Mouse (Mus musculus) forebrain, postnatal 0 days (tissue): Measurements from ENCODE around the gene Elf2. TPM values are rescaled to one million over a fixed set of nuclear protein-coding genes. Genes with fewer than 3 reads are reported as not detected.
"Not testable (repeated sequence)": the region's sequence is repeated elsewhere in the genome, so short reads cannot be mapped to it uniquely, and the experiment has no call there.

Experiments
- ATAC-seq: fragments of 200-750 bp; cut with Nextera tagmentation; 2 replicates; pipeline ENCODE4 v1.8.0; 2017; ENCODE audit warnings: mild to moderate bottlenecking, moderate library complexity
- DNase-seq: peaks from one replicate; pipeline ENCODE4 v3.0.0-alpha.2; 2015
- H3K27ac ChIP-seq: fragments of 300-500 bp; sonication (generic); 2 replicates; pipeline ENCODE4 v1.5.1; 2014; ENCODE audit warnings: low read depth, mild to moderate bottlenecking, antibody characterized with exemption, low read length, moderate library complexity, mixed read lengths
- H3K27me3 ChIP-seq: fragments of 300-500 bp; sonication (generic); 2 replicates; pipeline ENCODE4 v1.6.1; 2014; ENCODE audit warnings: mild to moderate bottlenecking, low read length, mixed read lengths; ENCODE audit not compliant: insufficient read depth
- H3K36me3 ChIP-seq: fragments of 300-500 bp; sonication (generic); 2 replicates; pipeline ENCODE4 v1.6.1; 2014; ENCODE audit warnings: mild to moderate bottlenecking, moderate library complexity; ENCODE audit not compliant: insufficient read depth
- H3K4me1 ChIP-seq: fragments of 300-500 bp; sonication (generic); 2 replicates; pipeline ENCODE4 v1.6.1; 2014; ENCODE audit warnings: antibody characterized with exemption; ENCODE audit not compliant: insufficient read depth
- H3K4me2 ChIP-seq: fragments of 300-500 bp; sonication (generic); 2 replicates; pipeline ENCODE4 v1.6.1; 2014; ENCODE audit warnings: low read depth, mild to moderate bottlenecking, moderate library complexity
- H3K4me3 ChIP-seq: fragments of 300-500 bp; sonication (generic); 2 replicates; pipeline ENCODE4 v1.5.1; 2014; ENCODE audit warnings: low read depth, low read length, mixed read lengths
- H3K9ac ChIP-seq: fragments of 300-500 bp; sonication (generic); 2 replicates; pipeline ENCODE4 v1.6.1; 2014; ENCODE audit warnings: mild to moderate bottlenecking
- H3K9me3 ChIP-seq: fragments of 300-500 bp; sonication (generic); 2 replicates; pipeline ENCODE4 v1.6.1; 2016; ENCODE audit warnings: low read length
- CTCF ChIP-seq: sonication (generic); IDR thresholded peaks from 2 replicates; pipeline ENCODE4 v1.5.1; 2016; ENCODE audit warnings: antibody characterized with exemption, control low read depth, low read depth
- WGBS: fragments of 180-500 bp; shearing (Covaris S2); extraction: QIAGEN DNeasy Blood & Tissue Kit; methylation state at CpG from one replicate; pipeline ENCODE4 v1.1.7; 2014; 5-methylcytosine and 5-hydroxymethylcytosine counted together
- polyA plus RNA-seq: library from polyadenylated mRNA; unstranded; fragments of >200 nt; fragmentation: Nextera tagmentation; extraction: Ambion mirVana; gene quantifications from 2 replicates; pipeline ENCODE4 v1.2.1, GENCODE M21; 2015
- total RNA-seq: library from RNA; depleted of rRNA; stranded (reverse); fragments of >200 nt; gene quantifications from 2 replicates; pipeline ENCODE4 v1.2.3, GENCODE M21; 2014

Elf2 gene
- total and polyA plus RNA-seq, 2 experiments from 2014 or later: 26.4 to 83.9 TPM

DNA sequence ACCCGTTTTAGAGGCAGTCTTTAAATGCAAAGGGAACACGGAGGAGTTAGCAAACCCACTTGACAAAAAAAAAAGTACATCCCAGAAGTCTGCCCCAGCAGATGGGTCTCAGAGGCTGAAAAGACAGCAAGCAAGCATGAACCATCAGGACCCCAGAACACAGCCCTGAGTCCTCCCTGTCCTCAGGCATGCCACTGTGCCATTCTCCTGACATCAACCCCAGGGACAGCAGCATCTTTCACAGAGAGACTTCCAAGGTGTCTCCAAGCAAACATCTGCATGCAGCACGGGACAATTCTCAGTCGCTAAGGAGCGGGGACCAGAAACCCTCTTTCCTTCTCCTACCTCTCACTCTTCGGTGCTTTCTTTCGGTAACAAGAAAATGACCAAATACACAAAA, 18.1 kb downstream of the Elf2 start:
- TF ChIP-seq CTCF: no peak
- H3K4me1 ChIP-seq: no peaks in the 10 kb centered on the region
- H3K9ac ChIP-seq: no peak overlapping the region
- peaks cover 4% of the 10 kb centered on the region; the same call in 1 of the 2 replicates for H3K36me3 ChIP-seq
- no peak overlapping the region for H3K4me2 ChIP-seq
- H3K27ac ChIP-seq: no peak overlapping the region
- H3K4me3 ChIP-seq: no peak overlapping the region
- no peak for DNase-seq
- no peak for ATAC-seq
- WGBS: 91% methylated on average over 7 of the region's 7 CpGs
- no peaks in the 10 kb centered on the region for H3K27me3 ChIP-seq
- no peaks in the 10 kb centered on the region for H3K9me3 ChIP-seq

DNA sequence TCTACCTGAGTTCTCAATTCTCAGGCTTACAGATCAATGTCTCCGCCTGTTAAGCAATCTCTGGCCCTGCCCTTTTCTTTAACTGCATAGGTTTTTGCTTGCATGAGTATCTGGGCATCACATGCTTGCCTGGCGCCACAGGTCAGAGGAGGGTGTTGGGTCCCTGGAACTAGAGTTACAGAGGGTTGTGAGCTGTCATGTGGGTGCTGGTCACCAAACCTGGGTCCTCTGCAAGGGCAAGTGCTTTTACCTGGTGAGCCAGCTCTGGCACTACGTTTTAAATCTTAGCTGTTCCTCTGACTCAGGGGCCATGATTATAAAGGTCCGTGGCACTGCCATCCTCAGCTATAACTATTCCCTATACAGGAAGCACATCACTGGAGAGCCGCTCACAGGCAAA, 19.3 kb downstream of the Elf2 start:
- ATAC-seq (no peak), DNase-seq (no peak)
- H3K9me3 ChIP-seq: no peaks in the 10 kb centered on the region
- no peaks in the 10 kb centered on the region for H3K4me1 ChIP-seq
- 96% methylated on average over 5 of the region's 5 CpGs for WGBS
- H3K4me3 ChIP-seq: no peak overlapping the region
- H3K9ac ChIP-seq: no peak overlapping the region
- peaks cover 9% of the 10 kb centered on the region; the same call in 1 of the 2 replicates for H3K36me3 ChIP-seq
- no peak overlapping the region for H3K27ac ChIP-seq
- H3K27me3 ChIP-seq: no peaks in the 10 kb centered on the region
- H3K4me2 ChIP-seq: no peak overlapping the region
- no peak for TF ChIP-seq CTCF

DNA sequence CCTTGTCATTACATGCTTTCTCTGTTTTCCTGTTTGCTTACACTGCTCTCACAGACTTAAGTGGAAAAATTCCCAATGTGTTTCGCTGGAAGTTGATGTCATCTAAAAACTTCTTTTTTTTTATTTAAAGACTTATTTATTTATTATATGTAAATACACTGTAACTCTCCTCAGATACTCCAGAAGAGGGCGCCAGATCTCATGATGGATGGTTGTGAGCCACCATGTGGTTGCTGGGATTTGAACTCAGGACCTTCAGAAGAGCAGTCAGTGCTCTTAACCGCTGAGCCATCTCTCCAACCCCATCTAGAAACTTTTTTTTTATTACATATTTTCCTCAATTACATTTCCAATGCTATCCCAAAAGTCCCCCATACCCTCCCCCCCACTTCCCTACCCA, 22.4 kb downstream of the Elf2 start:
- not testable (repeated sequence) for H3K4me2 ChIP-seq, H3K27me3 ChIP-seq, H3K9me3 ChIP-seq, H3K4me1 ChIP-seq, H3K9ac ChIP-seq, DNase-seq, ATAC-seq, H3K27ac ChIP-seq, H3K36me3 ChIP-seq, H3K4me3 ChIP-seq
- 89% methylated on average over 3 of the region's 3 CpGs for WGBS
- TF ChIP-seq CTCF: peak; percentile 14; the same call in 1 of the 2 replicates

DNA sequence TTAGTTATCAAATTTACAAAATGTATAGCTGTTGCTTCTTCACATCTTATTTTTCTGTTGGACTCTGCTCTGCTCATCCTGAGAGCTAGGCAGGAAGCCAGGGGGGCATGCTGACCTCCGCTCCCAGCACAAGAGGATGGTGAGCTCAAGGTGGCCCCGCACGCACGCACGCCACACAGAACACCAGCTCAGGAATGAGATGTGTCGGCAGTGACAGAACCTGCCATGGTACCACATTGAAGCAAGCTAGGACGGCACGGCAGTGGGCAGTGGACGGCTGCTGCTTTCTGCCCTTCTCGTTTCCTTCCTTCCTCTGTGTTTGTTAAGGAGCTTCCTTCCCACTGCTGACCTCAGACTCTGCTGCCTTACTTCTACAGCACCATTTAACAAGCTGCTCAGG, 23.6 kb downstream of the Elf2 start:
- 86% methylated on average over 10 of the region's 10 CpGs for WGBS
- H3K4me3 ChIP-seq: no peak overlapping the region
- no peaks in the 10 kb centered on the region for H3K4me1 ChIP-seq
- H3K9ac ChIP-seq: no peak overlapping the region
- no peak overlapping the region for H3K4me2 ChIP-seq
- peaks cover 9% of the 10 kb centered on the region; the same call in 1 of the 2 replicates for H3K36me3 ChIP-seq
- DNase-seq (no peak), ATAC-seq (no peak)
- H3K9me3 ChIP-seq: no peaks in the 10 kb centered on the region
- TF ChIP-seq CTCF: no peak
- no peak overlapping the region for H3K27ac ChIP-seq
- no peaks in the 10 kb centered on the region for H3K27me3 ChIP-seq

DNA sequence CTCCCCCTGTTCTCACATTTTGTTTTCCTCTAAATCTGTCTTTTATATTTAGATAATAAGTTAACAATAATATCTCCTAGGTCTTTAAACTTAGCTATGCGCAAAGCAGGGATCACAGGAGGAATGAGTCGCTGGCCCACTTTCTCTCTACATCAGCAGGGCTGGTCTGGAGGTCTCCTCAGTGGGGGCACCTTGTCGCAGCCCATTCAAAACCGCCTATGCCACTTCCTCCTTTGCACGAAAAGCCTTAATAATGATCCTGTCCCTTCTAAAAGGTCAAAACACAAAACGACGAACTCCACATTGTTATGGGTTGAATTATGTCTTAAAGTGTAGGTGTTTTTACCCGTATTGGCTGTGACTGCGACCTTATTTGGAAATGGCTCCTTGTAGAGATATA, 28.8 kb downstream of the Elf2 start:
- DNase-seq: no peak

DNA sequence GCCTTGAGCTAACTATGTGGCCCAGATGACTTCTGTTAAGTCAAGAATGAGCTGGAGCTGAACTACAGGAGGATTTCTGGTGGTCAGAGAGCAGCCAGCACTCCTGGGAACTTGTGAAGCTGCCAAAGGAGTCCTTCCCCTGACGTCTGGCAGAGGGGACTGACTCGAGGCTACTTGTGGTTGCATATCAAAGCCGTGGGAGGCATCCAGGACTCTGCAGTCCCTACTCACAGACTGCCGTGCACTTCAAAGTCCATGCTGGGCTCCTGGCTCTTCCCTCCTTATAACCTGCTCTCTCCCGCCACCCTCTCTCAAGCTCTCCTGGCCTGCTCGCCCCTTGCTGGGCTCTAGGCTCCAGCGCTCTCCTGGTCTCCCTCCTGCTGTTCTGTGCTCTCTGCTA, 30.4 kb downstream of the Elf2 start:
- DNase-seq (no peak), ATAC-seq (no peak)
- H3K9me3 ChIP-seq: no peaks in the 10 kb centered on the region
- H3K4me3 ChIP-seq: no peak overlapping the region
- no peak for TF ChIP-seq CTCF
- H3K27me3 ChIP-seq: no peaks in the 10 kb centered on the region
- 35% methylated on average over 7 of the region's 7 CpGs for WGBS
- H3K27ac ChIP-seq: no peak overlapping the region
- no peak overlapping the region for H3K4me2 ChIP-seq
- H3K9ac ChIP-seq: no peak overlapping the region
- H3K36me3 ChIP-seq: no peaks in the 10 kb centered on the region; the same call in 1 of the 2 replicates
- no peaks in the 10 kb centered on the region for H3K4me1 ChIP-seq

More for the DNA sequence above, 28.8 kb downstream of the Elf2 start:
- no peaks in the 10 kb centered on the region for H3K4me1 ChIP-seq
- ATAC-seq: no peak
- 51% methylated on average over 9 of the region's 9 CpGs for WGBS
- no peak overlapping the region for H3K4me2 ChIP-seq
- H3K36me3 ChIP-seq: no peaks in the 10 kb centered on the region; the same call in 1 of the 2 replicates
- no peak for TF ChIP-seq CTCF
- H3K9me3 ChIP-seq: no peaks in the 10 kb centered on the region
- H3K27me3 ChIP-seq: no peaks in the 10 kb centered on the region
- no peak overlapping the region for H3K27ac ChIP-seq
- no peak overlapping the region for H3K4me3 ChIP-seq
- no peak overlapping the region for H3K9ac ChIP-seq

DNA sequence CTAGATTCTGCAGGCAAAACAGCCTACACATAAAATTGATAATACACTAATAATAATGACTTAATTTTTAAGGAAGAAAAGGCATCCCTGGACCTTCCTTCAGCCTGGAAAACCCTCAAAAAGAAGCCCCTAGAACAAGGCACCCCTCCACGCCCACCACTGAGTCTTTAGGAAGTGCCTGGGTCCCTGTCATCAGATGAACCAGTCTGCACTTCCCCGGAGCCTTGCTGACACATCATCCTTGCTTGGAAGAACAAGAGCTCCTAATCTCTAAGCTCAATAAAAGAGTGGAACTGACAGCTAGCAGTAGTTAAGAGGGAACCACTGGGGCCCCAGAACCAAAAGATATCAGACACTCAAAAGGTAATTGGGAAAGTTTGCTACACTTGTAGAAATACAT, 33.8 kb downstream of the Elf2 start:
- no peaks in the 10 kb centered on the region for H3K27me3 ChIP-seq
- WGBS: 78% methylated on average over 2 of the region's 2 CpGs
- H3K9ac ChIP-seq: no peak overlapping the region
- DNase-seq: no peak
- TF ChIP-seq CTCF: no peak
- no peak overlapping the region for H3K4me3 ChIP-seq
- no peaks in the 10 kb centered on the region for H3K9me3 ChIP-seq
- no peak overlapping the region for H3K27ac ChIP-seq
- H3K4me2 ChIP-seq: no peak overlapping the region
- no peak for ATAC-seq
- no peaks in the 10 kb centered on the region for H3K4me1 ChIP-seq
- H3K36me3 ChIP-seq: no peaks in the 10 kb centered on the region; the same call in 1 of the 2 replicates

DNA sequence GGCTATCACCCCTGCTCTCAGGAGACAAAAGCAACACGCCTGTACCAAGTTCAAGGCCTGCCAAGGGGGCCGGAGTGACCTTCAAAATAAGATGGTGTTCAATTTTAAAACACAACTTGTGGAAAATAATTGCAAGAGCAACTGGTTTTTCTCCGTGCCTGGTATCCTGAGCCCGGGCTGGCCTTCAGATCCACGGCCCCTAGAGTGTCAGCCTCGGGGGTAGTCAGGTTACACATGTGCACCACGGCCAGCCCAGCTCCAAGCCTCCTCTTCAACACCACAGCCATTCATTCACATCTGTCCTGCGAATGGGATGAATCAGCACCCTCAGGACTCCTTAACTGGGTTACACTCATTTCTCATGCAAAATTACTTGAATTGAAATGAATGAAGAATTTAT, 34.5 kb downstream of the Elf2 start:
- Histone ChIP-seq H3K4me3 (no peak overlapping the region), H3K4me2 (no peak overlapping the region), H3K4me1 (no peaks in the 10 kb centered on the region), H3K36me3 (no peaks in the 10 kb centered on the region; the same call in 1 of the 2 replicates), H3K27ac (no peak overlapping the region), H3K9ac (no peak overlapping the region), H3K27me3 (no peaks in the 10 kb centered on the region), H3K9me3 (no peaks in the 10 kb centered on the region)
- TF ChIP-seq CTCF: no peak
- ATAC-seq (no peak), DNase-seq (no peak)
- WGBS: 89% methylated on average over 8 of the region's 8 CpGs
